9 mouse cellular contexts compared by ENCODE assay signal in the genomic region with DNA sequence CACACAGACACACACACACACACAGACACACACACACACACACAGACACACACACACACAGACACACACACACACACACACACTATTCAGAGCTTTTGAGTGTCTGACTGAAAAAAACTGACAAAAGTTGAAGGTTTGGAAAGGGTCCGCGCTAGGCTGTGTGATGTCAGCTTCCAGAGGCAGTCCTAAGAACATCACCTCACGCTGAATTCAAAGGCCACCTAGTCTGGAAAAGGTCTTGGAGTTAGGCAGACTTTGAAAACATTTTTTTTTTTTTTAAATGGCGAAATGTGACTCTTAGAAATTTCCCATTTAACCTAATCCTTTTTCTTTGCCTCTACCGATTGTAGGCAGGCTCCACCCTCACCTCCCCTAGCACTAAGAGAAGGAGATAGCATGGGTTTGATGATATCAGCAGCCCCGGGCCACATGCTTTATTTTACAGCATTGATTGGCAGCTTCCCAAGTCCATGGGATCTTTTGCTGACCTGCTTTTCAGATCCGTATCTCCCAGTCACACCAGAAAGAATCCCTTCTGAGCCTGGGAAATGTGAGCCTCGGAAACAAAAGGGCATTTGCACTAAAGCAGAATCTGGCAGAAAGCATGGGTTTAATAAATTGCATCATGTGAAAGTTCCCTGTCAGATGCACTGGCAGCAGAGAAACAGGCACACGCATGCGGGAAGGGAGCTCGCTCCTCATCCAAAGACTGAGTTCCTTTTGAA.
DNase-seq lines count a peak whose midpoint lies in the region; ATAC-seq and TF ChIP-seq lines count a peak whose summit lies in the region.
"Had no signal": no experiment of that assay in that cellular context is flagged by ENCODE, and none has a peak within 500 bp of the region (broad histone marks: within the 10 kb centered on the region; RNA-seq: fewer than 3 reads in every experiment).

No protein-coding gene starts in this region.

- no peak for TF ChIP-seq POLR2A in cortical plate, adult 2 months (IDR thresholded peaks at IDR 0.05; ENCODE audit: extremely low read depth, insufficient read depth, low read length)
- no peak for TF ChIP-seq POLR2A in olfactory bulb, adult 2 months (IDR thresholded peaks at IDR 0.05; ENCODE audit: insufficient read depth, low read depth, low read length)

- H3K4me1 ChIP-seq in cortical plate, adult 2 months (ENCODE audit: control insufficient read depth, insufficient read depth, low read length): peaks cover 5% of the 10 kb centered on the region; the same call in 1 of the 2 replicates
- H3K4me1 ChIP-seq in heart, embryonic 14.5 days (ENCODE audit: control insufficient read depth in 2 of 2, insufficient read depth in 2 of 2, low read length in 2 of 2): peaks cover 22 to 42% of the 10 kb centered on the region in 2 experiments
- H3K4me1 ChIP-seq in kidney, postnatal 0 days (replicated peaks; ENCODE audit: insufficient read depth, low read length): peaks cover 18% of the 10 kb centered on the region; the same call in 1 of the 2 replicates
- H3K4me1 ChIP-seq in liver, postnatal 0 days (ENCODE audit: insufficient read depth): peaks cover 29% of the 10 kb centered on the region
- H3K4me1 ChIP-seq in olfactory bulb, adult 2 months (ENCODE audit: control insufficient read depth, insufficient read depth, low read length): peaks cover 7% of the 10 kb centered on the region

- no peak for TF ChIP-seq EP300 in liver, postnatal 0 days (IDR thresholded peaks at IDR 0.05; ENCODE audit: low read depth)

- peak; percentile 6 for DNase-seq in ovary, postnatal 14 days (ENCODE audit: low spot score)
- no peak for DNase-seq in ovary, adult 18-20 months (ENCODE audit: low spot score)
- DNase-seq in kidney, postnatal 0 days (ENCODE audit: low spot score): peak; percentile 51
- DNase-seq in liver, postnatal 0 days: peak; percentile 19

- H3K27ac ChIP-seq in cortical plate, adult 2 months (ENCODE audit: insufficient read depth, low read length): peak overlapping the region; percentile 18; the same call in 1 of the 2 replicates
- peak overlapping the region; percentile 94 to 98 for H3K27ac ChIP-seq in heart, embryonic 14.5 days (replicated peaks in 1 of 2; ENCODE audit: control insufficient read depth in 1 of 2, insufficient read depth in 1 of 2, low read depth in 2 of 2, low read length in 2 of 2)
- H3K27ac ChIP-seq in kidney, postnatal 0 days: peak overlapping the region; percentile 42
- H3K27ac ChIP-seq in liver, postnatal 0 days (ENCODE audit: low read depth): no peak overlapping the region
- H3K27ac ChIP-seq in olfactory bulb, adult 2 months (ENCODE audit: insufficient read depth, low read depth, low read length): peak overlapping the region; percentile 100

- no peak for ATAC-seq in heart, embryonic 14.5 days (ENCODE audit: insufficient number of reproducible peaks, insufficient read depth, low FRiP score, low read depth)
- no peak for ATAC-seq in kidney, postnatal 0 days (replicated peaks; ENCODE audit: low FRiP score, low read depth)
- no peak for ATAC-seq in liver, postnatal 0 days
- no peak for ATAC-seq in megakaryocyte progenitor cell, adult 5-6 weeks (replicated peaks; ENCODE audit: poor library complexity)

- H3K27me3 ChIP-seq in heart, embryonic 14.5 days (ENCODE audit: control insufficient read depth, insufficient read depth, low read length): no peaks in the 10 kb centered on the region
- no peaks in the 10 kb centered on the region for H3K27me3 ChIP-seq in kidney, postnatal 0 days (ENCODE audit: insufficient read depth, low read length)
- H3K27me3 ChIP-seq in liver, postnatal 0 days (ENCODE audit: insufficient read depth, low read length): no peaks in the 10 kb centered on the region
- H3K27me3 ChIP-seq: Patski had no signal

- no peaks in the 10 kb centered on the region for H3K36me3 ChIP-seq in heart, embryonic 14.5 days (ENCODE audit: control insufficient read depth, insufficient read depth, low read length)
- H3K36me3 ChIP-seq in kidney, postnatal 0 days (ENCODE audit: insufficient read depth, low read length): no peaks in the 10 kb centered on the region
- H3K36me3 ChIP-seq in liver, postnatal 0 days (replicated peaks; ENCODE audit: insufficient read depth, low read length): no peaks in the 10 kb centered on the region

- peak overlapping the region; percentile 61 for H3K4me2 ChIP-seq in heart, embryonic 14.5 days (ENCODE audit: low read length)
- H3K4me2 ChIP-seq in kidney, postnatal 0 days (ENCODE audit: low read length): peak overlapping the region; percentile 43
- peak overlapping the region; percentile 78 for H3K4me2 ChIP-seq in liver, postnatal 0 days (ENCODE audit: low read depth, low read length)

- no peak for TF ChIP-seq CTCF in cortical plate, adult 2 months (IDR thresholded peaks at IDR 0.05; ENCODE audit: extremely low read depth, insufficient read depth, low read length)
- no peak for TF ChIP-seq CTCF in kidney, postnatal 0 days (IDR thresholded peaks at IDR 0.05; ENCODE audit: low read depth)
- no peak for TF ChIP-seq CTCF in liver, postnatal 0 days (IDR thresholded peaks at IDR 0.05; ENCODE audit: low read depth)
- TF ChIP-seq CTCF in olfactory bulb, adult 2 months (IDR thresholded peaks at IDR 0.05; ENCODE audit: insufficient read depth, low read depth, low read length): no peak

- no peaks in the 10 kb centered on the region for H3K9me3 ChIP-seq in heart, embryonic 14.5 days (ENCODE audit: control insufficient read depth, low read length)
- H3K9me3 ChIP-seq in kidney, postnatal 0 days (replicated peaks; ENCODE audit: low read length): no peaks in the 10 kb centered on the region
- no peaks in the 10 kb centered on the region for H3K9me3 ChIP-seq in liver, postnatal 0 days (ENCODE audit: low read length)

- H3K4me3 ChIP-seq in cortical plate, adult 2 months (ENCODE audit: insufficient read depth, low read length): no peak overlapping the region; the same call in 1 of the 2 replicates
- H3K4me3 ChIP-seq in heart, embryonic 14.5 days (ENCODE audit: control insufficient read depth in 1 of 2, insufficient read depth in 1 of 2, low read depth in 1 of 2, low read length in 2 of 2): no peak overlapping the region
- H3K4me3 ChIP-seq in kidney, postnatal 0 days (replicated peaks; ENCODE audit: low read depth, low read length): 0 out of 2 replicates have a peak overlapping the region, but pooled peaks have one; percentile 14
- H3K4me3 ChIP-seq in liver, postnatal 0 days (ENCODE audit: low read depth, low read length): no peak overlapping the region
- H3K4me3 ChIP-seq in olfactory bulb, adult 2 months (ENCODE audit: insufficient read depth, low read depth, low read length): no peak overlapping the region

- 17% methylated on average over 11 of the region's 11 CpGs for WGBS in heart, embryonic 14.5 days
- 16% methylated on average over 11 of the region's 11 CpGs for WGBS in kidney, postnatal 0 days
- 48% methylated on average over 11 of the region's 11 CpGs for WGBS in liver, postnatal 0 days (ENCODE audit: insufficient replicate concordance)
- 10% methylated on average over 11 of the region's 11 CpGs for WGBS in olfactory bulb, adult 2 months

- peak overlapping the region; percentile 61 for H3K9ac ChIP-seq in heart, embryonic 14.5 days (ENCODE audit: low read length)
- H3K9ac ChIP-seq in kidney, postnatal 0 days (ENCODE audit: low read depth, low read length): no peak overlapping the region
- H3K9ac ChIP-seq in liver, postnatal 0 days (replicated peaks): no peak overlapping the region
